Mouse (Mus musculus) left cerebral cortex, adult 18-20 months (tissue): Measurements from ENCODE around the gene Olfr1079. TPM values are rescaled to one million over a fixed set of nuclear protein-coding genes. Genes with fewer than 3 reads are reported as not detected.
"Not testable (repeated sequence)": the region's sequence is repeated elsewhere in the genome, so short reads cannot be mapped to it uniquely, and the experiment has no call there.

Source experiments
- DNase-seq, 2 experiments: peaks; one replicate each; pipeline ENCODE4 v3.0.0; 2021 to 2022; ENCODE audit warnings: low spot score in 2 of 2, mixed read lengths in 1 of 2
- long read RNA-seq, 2 experiments: library from polyadenylated mRNA; stranded (forward); transcript quantifications; one replicate each; pipeline ENCODE4 v2.0.0; 2021
- total RNA-seq, 2 experiments: library from RNA; stranded (reverse); gene quantifications; 2 replicates each; pipeline ENCODE4 v1.2.3; 2021

Gene Olfr1079
- total RNA-seq = not detected
- long read RNA-seq, experiment 1 = 0 reads
- long read RNA-seq, experiment 2 = 0 reads

DNA sequence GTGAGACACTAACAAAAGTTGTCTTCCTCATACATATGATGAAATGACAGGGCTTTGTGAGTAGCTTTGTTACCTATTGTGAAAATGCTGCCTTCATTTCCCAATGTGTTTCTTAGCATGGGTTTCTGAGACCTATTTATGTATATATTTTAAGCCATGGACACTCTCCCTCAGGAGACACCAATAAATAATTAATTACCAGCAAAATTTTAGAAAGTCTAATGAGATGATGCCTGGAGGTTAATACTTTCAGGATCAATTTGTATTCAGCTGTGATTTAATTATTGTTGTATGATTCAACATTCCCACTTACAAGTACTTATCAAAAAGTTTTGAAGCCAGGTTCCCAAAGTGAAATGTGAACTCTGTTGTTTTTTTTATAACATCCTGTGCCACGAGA, at the start of gene Olfr1079:
Gene Olfr1079 (minus strand): TSS at position 101 of the 400 bp plus-strand sequence.
- no peak for DNase-seq

DNA sequence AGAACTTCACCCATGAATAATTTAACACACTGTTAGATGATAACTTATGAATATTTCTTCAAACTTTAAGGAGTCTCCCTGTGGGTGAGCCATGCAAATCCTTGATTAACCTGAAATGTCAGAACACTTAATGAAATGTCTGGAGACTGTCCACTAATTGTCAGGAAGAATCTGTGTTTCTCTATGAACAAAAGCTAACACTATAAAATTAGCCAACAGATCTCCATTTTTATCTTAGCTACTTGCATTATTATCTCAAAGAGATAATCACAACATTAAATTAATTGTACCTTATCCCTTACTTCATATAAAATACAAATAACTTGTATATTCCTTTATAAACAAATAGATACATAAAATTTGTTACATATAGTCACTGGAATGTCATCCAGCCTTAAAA, 15.9 kb upstream of the Olfr1079 start, which contains the start of gene Olfr1080:
Gene Olfr1080 (minus strand): TSS at position 101 of the 400 bp plus-strand sequence.
- not testable (repeated sequence) for DNase-seq

DNA sequence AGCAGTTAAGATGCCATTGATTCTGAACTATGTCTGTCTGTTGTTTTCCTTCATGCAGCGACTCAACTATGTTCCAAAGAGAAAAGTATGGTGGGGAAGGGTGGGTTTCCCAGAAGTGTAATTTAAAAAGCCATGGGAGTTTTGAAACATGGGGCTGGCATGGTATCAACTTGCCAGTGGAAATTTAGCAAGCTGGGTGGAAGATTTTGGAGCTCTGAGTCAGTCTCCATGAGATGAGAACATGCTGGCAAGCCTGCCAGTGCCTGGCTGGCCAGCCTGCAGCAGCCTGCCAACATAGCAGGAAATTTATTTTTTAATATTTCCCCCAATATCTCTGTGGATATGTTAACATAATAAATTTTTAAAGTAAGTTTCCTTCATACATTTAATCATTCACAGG, 11.3 kb downstream of the Olfr1079 start:
- no peak for DNase-seq

DNA sequence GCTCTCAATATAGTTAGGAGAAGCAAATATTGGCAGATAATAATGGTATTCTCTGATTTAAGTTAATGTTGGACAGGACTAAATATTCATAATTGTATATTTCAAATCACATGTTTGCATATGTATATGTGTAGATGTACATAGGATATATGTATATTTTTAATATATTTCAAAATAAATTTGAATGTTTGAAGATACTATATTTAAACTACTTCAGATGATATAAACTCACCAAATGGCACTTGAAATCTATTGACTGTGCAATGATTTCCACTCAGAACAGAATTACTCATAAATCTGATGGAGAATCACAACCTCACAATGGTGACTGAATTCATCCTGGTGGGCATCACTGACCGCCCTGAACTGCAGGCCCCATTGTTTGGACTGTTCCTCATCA, 34.1 kb downstream of the Olfr1079 start, which contains the start of gene Olfr1076:
Gene Olfr1076 (plus strand): TSS at position 301 of the 400 bp plus-strand sequence.
- DNase-seq = no peak

DNA sequence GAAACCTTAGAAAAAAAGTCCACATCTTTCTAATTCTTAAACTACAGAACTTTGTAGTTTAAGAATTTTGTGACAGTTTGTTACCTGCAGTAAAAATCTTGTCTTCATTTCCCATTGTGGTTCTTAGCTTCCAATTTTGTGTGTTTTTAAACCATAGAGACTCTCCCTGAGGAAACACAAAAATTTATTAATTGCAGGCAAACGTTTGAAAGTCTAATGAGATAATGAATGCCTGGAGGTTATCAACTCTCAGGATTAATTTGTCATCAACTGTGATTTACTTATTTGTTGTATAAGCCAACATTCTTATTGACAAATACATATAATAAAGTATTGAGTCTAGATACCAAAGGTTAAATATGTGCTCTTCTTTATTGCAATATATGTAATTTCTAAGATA, 55.0 kb downstream of the Olfr1079 start, which contains the start of gene Olfr228:
Gene Olfr228 (minus strand): TSS at position 101 of the 400 bp plus-strand sequence.
- no peak for DNase-seq

Other genes with a start within 250 kb of the Olfr1079 start
- gene Olfr1053, start 227.2 kb downstream of the Olfr1079 start, total RNA-seq = not detected
- gene Olfr1054, start 207.0 kb downstream of the Olfr1079 start, total RNA-seq = not detected
- not detected for gene Olfr1055, start 192.2 kb downstream of the Olfr1079 start, total RNA-seq
- gene Olfr1056, start 180.0 kb downstream of the Olfr1079 start, total RNA-seq = not detected
- gene Olfr1057, start 164.1 kb downstream of the Olfr1079 start, total RNA-seq = not detected
- gene Olfr1058, start 153.9 kb downstream of the Olfr1079 start, total RNA-seq = not detected
- gene Olfr1061, start 128.4 kb downstream of the Olfr1079 start, total RNA-seq = not detected
- not detected for gene Olfr1062, start 115.7 kb downstream of the Olfr1079 start, total RNA-seq
- not detected for gene Olfr1065, start 91.9 kb downstream of the Olfr1079 start, total RNA-seq
- gene Olfr1066, start 86.2 kb downstream of the Olfr1079 start, total RNA-seq = not detected
- not detected for gene Olfr228, start 55.1 kb downstream of the Olfr1079 start, total RNA-seq
- not detected for gene Olfr1076, start 34.0 kb downstream of the Olfr1079 start, total RNA-seq
- not detected for gene Olfr1080, start 15.8 kb upstream of the Olfr1079 start, total RNA-seq
- not detected for gene Olfr1082, start 56.5 kb upstream of the Olfr1079 start, total RNA-seq
- gene Olfr1084, start 97.2 kb upstream of the Olfr1079 start, total RNA-seq = not detected
- not detected for gene Olfr1085, start 119.5 kb upstream of the Olfr1079 start, total RNA-seq
- not detected for gene Olfr1086, start 137.6 kb upstream of the Olfr1079 start, total RNA-seq
- not detected for gene Olfr1087, start 155.9 kb upstream of the Olfr1079 start, total RNA-seq
- gene Olfr1089, start 191.2 kb upstream of the Olfr1079 start, total RNA-seq = not detected
- not detected for gene Olfr1090, start 216.5 kb upstream of the Olfr1079 start, total RNA-seq
- gene Olfr1093, start 240.0 kb upstream of the Olfr1079 start, total RNA-seq = not detected